Mouse (Mus musculus): Measurements from ENCODE around the gene Clip3.

DNA sequence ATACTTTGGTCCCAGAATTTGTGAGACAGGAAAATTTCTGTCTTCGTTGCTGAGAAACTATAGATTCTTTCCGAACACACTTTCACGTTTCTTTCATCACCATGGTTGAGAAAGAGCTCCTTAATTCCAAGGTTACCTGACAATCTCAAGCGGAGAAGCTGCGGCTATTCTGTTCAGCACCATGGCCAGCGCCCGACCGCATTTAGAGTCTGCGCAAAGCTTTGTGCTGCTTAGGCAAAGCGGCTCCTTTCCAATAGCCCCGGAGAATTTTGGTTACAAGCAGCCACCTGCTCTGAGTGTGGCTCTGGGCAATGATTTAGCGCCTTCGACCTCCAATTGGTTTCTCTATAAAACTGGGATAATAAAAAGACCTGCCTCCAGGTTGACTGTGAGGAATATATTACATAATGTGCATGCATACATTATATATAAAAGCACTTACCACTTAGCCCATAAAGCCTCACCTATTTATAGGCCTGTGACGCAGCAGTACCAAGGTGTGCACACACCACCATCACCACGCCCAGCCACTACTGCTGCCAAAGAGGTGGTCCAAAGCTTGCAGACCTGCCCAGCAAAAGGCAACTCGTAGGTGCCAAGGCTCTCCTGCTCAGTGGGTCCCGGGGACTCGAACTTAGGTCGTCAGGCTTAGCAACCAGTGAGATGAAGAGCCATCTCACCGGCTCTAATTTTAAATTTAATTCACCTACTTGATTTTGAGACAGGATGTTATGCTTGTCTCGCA, 55.3 kb downstream of the Clip3 start:
- TF ChIP-seq CTCF (conservative IDR thresholded peaks at IDR 0.05; ENCODE audit: insufficient read depth, insufficient read length, low read depth, low read length) (no peak), POLR2A (IDR thresholded peaks at IDR 0.05; ENCODE audit: low read depth, low read length) (no peak)

Measured in kidney, adult 2 months (tissue).